Mouse (Mus musculus) C2C12 (cell line): ENCODE measurements around the gene Phf14.

Experiments
- CEBPB ChIP-seq: IDR thresholded peaks from one replicate; pipeline ENCODE4 v1.6.1; 2011; ENCODE audit warnings: low read depth, mild to moderate bottlenecking, control low read depth, moderate library complexity
- CTCF ChIP-seq: IDR thresholded peaks from one replicate; pipeline ENCODE4 v1.5.1; 2011; ENCODE audit not compliant: control insufficient read depth, insufficient read depth, insufficient read length
- FOSL1 ChIP-seq: IDR thresholded peaks from one replicate; pipeline ENCODE4 v1.8.0; 2011; ENCODE audit warnings: mild to moderate bottlenecking, low read length; ENCODE audit not compliant: poor library complexity, insufficient read depth, severe bottlenecking
- MAX ChIP-seq: IDR thresholded peaks from one replicate; pipeline ENCODE4 v1.6.1; 2011; ENCODE audit warnings: mild to moderate bottlenecking, control low read depth
- MYOG ChIP-seq: IDR thresholded peaks from one replicate; pipeline ENCODE4 v1.6.1; 2011; ENCODE audit not compliant: control insufficient read depth, insufficient read length; ENCODE audit errors: extremely low read depth
- USF1 ChIP-seq: IDR thresholded peaks from one replicate; pipeline ENCODE4 v1.6.1; 2011; ENCODE audit warnings: low read depth, mild to moderate bottlenecking, control low read depth, moderate library complexity

DNA sequence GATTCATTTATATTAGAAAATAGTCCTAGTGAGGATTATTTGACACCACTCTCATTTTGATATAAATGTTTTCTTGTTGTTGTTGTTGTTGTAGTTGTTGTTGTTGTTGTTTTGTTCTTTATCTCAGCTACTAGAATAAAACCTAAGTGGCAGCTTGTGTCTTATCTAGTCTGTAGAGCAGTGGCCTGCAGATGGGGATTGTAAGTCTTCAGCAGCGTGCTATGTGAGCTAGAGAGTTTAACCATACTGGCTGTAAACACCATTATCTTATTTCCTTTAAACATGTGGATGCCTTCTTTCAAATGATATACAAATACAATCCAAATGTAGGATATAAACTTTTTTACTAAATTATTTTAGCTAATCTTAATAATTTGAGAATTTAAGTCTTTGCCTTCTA, 98.4 kb downstream of the Phf14 start:
- no peak for TF ChIP-seq FOSL1
- TF ChIP-seq CTCF, result no peak
- TF ChIP-seq MYOG, result no peak
- TF ChIP-seq MAX, result no peak
- TF ChIP-seq USF1, result no peak
- no peak for TF ChIP-seq CEBPB
